Mouse (Mus musculus) megakaryocyte progenitor cell, adult 5-6 weeks (primary cell): ENCODE results near the gene Dpf3. TPM values are rescaled to one million over a fixed set of nuclear protein-coding genes. Genes with fewer than 3 reads are reported as not detected.
A peak's percentile ranks its signal among the peaks of the same experiment; 100 is the strongest.

Experiments
- ATAC-seq: replicated peaks from 2 replicates; pipeline ENCODE4 v1.8.0; 2016; ENCODE audit warnings: mild to moderate bottlenecking, moderate TSS enrichment, inconsistent platforms; ENCODE audit not compliant: poor library complexity
- total RNA-seq, 2 experiments: library from RNA; stranded (forward) in 1 of 2; stranded (reverse) in 1 of 2; fragments of 157-497, 149-512 nt in 1 of 2; fragments of 200-1000 nt in 1 of 2; gene quantifications; 2 replicates each; pipeline versions ENCODE4 v1.2.3 to v1.2.4; 2015 to 2017

The Dpf3 gene
- total RNA-seq, 2 experiments from 2014 or later = 2.1 to 2.8 TPM

DNA sequence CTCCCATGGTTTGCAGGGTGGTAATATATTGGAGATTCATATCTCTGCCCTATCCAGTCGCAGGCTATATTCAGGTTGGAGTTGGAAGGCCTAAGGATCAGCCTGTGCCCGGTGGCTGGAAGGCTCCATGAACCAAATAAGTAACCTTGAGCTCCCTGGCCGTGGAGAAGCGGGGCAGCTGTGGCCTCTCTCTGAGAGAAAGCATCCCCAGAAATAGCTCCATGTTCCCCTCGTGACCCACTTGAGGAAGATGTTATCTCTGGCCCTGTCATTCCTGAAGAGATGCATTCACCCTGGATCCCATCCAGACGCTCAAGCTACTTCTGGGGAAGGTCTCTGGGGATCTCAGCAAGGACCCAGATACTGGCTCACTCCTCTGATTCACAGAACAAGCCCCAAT is 134.9 kb downstream of the Dpf3 start:
- ATAC-seq = no peak

GRCm38 (mm10) chr12:83349736-83350135 is 137.8 kb downstream of the Dpf3 start:
- no peak for ATAC-seq

DNA sequence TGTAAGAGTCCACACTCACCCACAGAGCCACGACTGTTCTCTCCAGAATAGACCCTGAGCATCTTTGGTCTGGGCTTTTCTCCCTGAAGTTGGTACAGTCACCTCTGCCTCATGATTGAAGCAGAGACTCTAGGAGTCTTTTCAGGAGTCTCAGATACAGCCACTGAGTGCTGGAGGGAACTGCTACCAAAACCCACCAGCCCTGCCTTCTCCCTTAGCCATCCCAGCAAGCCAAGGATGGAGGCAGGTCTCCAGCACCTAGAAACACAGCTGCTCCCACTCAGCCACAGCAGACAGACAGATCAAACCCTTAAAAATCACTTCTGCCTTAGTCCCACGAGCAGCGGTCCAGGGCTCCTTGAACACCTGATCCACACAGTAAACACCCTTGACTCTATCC is 139.3 kb downstream of the Dpf3 start:
- no peak for ATAC-seq

- no peak for ATAC-seq
Observed at GRCm38 (mm10) chr12:83342875-83343185, 144.7 kb downstream of the Dpf3 start.

DNA sequence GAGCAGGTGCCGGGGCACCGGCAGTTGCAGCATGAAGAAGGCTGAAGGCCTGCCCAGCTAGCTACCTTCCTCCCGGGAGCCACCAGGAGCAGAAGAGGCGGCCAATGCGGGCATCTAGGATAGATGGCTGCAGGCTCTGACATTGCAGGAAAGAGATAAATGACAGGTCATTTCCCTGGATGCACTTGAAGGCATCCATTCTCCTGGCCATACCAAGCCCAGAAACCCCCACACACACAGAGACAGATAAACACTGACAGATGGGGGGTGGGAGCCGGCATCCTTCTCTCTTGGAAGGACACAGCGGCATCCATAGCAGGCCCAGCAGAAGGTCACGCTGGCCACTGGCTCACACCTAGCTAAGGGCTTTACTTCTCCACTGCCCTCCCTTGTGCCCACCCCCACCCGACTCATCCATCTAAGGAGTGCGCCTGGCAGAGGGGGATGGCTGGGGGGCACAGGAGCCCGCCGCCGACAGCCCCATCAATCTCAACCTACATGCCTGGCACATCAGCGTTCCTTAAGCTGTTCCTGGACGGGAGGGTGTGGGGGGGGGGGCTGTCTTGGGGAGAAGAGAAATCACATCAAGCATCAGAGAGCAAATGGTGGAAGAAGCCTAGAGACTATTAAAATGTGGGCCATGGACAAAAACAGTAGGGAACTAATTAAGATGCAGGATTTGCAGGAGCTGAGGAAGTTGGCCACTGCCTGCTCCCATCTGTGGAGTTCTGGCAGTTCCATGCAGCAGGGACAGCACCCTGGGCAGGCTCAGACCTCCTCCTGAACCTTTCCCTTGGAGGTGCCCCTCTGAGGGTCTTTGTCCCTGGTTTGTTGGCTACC is 145.3 kb downstream of the Dpf3 start:
- ATAC-seq = no peak

DNA sequence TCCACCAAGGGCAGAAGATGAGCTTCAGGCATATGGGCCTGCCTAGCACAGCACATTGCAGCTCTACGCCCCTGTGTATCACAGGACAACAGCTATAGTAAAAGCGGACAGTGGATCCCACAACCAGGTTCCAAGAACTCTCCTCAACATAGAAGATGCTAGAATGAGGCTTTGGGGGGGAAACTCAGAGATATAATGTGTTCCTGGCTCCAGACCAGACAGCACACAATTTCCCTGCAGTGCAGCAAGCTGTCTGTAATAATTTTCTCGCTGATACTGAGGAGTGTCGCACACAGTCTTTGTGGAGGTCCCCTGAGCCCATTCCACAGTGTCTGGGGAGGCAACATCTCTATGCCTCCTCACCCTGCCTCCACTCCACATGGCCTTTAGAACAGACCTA is 146.6 kb downstream of the Dpf3 start:
- ATAC-seq = no peak

- ATAC-seq = 0 out of 2 replicates have a peak, but pooled peaks have one; percentile 35
Observed at GRCm38 (mm10) chr12:83338345-83338744, 149.2 kb downstream of the Dpf3 start.

GRCm38 (mm10) chr12:83337776-83338149 is 149.8 kb downstream of the Dpf3 start:
- peak; percentile 63 for ATAC-seq

GRCm38 (mm10) chr12:83337077-83337775 is 150.3 kb downstream of the Dpf3 start:
- ATAC-seq = no peak

DNA sequence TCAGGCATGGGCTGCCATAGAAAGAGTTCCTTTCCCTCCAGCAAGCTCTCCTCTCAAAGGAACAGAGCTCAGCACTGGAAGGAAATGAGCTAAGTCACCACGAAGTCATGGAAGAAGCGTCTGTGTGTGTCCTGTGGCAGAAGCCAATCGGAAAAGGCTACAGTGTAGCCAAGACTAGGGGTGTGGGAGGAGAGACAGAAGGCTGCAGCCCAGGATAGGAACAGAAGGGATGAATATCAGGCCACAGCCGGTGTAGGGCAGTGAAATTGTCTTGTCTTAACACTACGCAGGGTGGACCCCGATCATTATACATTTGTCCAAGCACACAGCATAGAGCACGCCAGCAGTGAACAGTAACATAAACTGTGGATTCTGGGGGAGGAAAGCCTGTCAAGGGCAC is 157.5 kb downstream of the Dpf3 start:
- no peak for ATAC-seq

- ATAC-seq = peak; percentile 68
Observed at GRCm38 (mm10) chr12:83328899-83329298, 158.6 kb downstream of the Dpf3 start.

DNA sequence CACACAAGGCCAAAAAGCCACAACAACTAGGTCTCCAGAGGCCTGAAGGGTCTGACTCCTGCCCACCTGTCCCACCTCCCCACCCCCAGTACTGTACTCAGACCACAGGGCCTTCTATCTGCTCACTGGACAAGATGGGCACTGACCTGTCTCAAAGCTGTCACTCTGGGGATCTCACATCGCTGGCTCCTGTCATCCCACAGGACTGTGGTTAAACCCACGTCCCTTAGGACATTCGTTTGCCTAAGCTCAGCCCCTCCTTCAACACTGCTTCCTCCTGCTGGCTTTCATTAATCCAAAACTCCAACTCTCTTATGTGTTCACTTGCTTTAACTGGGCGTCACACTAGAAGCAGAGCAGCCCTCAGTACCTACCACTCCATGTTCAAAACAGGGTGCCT is 159.0 kb downstream of the Dpf3 start:
- ATAC-seq = peak; percentile 7; the same call in 1 of the 2 replicates

GRCm38 (mm10) chr12:83327451-83327850 is 160.1 kb downstream of the Dpf3 start:
- no peak for ATAC-seq

DNA sequence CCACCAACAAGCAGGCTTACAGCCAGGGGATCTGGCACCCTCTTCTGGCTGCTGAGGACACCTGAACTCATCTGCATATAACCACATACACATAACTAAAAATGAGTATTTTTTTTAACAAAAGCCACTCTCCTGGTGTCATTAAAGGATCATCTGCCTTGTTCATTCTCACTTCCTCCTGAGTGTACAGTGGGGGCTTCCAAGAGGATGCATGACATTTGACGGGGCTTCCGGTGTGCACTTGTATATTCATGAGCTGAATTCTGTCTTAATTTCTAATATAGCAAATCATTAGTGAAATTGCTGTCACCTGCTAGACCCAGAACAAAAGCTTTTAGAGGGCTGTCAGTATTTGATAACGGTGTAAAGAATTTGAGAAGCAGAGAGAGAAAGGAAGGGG is 166.8 kb downstream of the Dpf3 start:
- no peak for ATAC-seq

- ATAC-seq = peak; percentile 62
Observed at GRCm38 (mm10) chr12:83317646-83318443, 169.7 kb downstream of the Dpf3 start.

- ATAC-seq = peak; percentile 78
Observed at GRCm38 (mm10) chr12:83314666-83315065, 172.8 kb downstream of the Dpf3 start.

- ATAC-seq = no peak
Observed at GRCm38 (mm10) chr12:83312818-83313217, 174.7 kb downstream of the Dpf3 start.

- ATAC-seq = no peak
Observed at GRCm38 (mm10) chr12:83310567-83310966, 176.9 kb downstream of the Dpf3 start.

DNA sequence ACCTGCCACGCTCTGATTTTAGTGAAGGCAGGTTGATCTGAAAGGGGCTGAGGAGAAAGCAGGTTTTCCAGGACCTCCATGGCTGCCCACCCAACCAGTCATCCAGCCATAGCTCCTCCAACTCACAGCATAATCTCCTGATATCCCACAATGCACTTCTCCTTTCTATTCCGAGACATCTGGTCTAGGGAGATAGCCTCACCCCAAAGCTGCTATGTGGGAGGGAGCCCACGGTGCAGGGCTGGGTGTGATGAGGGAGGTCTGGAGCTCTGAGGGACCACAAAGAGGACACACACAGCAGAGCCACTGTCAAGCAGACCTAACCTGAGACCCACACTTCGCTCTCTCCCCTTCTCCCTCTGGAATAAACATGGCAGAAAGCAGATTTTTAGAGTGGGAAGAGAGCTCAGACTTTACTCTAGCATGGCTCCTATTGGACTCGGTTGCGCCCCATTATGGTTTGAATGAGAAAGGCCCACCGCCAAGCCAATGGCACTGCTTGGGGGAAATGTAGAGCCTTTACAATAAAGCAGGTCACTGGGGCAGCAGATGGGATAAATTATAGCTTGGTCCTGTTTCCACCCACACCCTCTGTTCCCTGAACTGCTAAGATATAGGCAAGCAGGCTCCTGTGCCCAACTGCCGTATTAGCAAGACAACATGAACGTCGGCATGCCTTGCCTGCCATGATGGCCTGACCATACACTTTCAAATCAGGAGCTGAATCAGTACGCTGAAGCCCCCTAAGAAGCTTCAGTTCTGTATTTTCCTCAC is 178.3 kb downstream of the Dpf3 start:
- peak; percentile 97 for ATAC-seq

- ATAC-seq = peak; percentile 42
Observed at GRCm38 (mm10) chr12:83308627-83309026, 178.9 kb downstream of the Dpf3 start.

DNA sequence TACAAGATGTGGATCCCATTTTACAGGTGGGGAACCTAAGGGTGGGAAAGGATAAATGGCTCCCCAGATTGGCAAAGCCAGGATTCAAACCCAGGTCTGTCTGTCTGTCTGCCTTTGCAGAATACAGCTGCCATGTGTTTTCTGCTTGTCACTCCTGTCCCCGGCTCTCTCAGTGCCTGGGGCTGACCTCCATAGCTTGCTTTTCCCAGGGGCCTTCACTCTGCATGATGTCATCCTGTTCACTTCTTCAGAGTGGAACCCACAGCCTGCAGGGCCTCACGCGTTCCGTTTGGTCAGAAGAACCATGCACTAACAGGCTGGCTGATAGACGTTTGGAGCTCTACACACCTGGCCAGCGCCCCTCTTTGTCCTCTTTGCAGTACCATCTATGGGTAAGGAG is 184.3 kb downstream of the Dpf3 start:
- ATAC-seq = no peak
